Mouse (Mus musculus): Measurements from ENCODE around the gene Xk.
"Not testable (repeated sequence)": the region's sequence is repeated elsewhere in the genome, so short reads cannot be mapped to it uniquely, and the experiment has no call there.

The Xk gene

DNA sequence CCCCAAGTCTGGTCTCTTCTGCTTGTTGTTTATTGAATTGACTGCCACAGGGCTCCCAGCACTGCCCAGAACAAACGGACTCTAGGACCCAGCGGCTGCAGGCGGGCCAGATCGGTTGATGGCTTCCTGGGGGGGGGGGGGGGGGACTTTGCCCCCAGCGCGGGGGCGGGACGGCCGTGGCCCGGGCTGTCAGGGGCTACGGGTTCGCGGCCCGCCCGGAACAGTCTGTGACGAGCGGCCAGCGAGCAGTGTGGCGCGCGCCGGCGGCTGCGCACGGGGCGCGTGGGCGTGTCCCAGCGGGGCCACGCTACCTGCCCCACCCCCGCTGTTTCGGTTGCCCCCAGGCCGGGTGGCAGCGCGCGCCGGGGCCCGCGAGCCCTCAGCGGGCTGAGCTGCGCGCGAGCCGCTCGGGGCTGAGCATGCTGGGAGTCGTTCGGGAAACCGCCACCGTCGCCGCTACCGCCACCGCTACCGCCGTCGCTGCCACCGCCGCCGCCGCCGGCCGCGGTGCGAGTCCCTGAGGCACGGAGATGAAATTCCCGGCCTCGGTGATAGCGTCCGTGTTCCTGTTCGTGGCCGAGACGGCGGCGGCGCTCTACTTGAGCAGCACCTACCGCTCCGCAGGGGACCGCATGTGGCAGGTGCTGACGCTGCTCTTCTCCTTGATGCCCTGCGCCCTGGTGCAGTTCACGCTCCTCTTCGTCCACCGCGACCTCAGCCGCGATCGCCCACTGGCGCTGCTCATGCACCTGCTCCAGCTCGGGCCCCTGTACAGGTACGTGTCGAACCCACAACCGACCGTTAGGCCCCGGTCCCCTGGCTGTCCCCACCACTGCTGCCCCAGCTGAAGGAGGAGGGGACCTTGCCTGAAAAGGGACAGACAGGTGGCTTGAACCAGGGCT is at the start of gene Xk:
Gene Xk, plus strand, starts transcription at position 297 of the 902 bp plus-strand sequence.
- in situ Hi-C loops (cut with MboI; ENCODE audit: low sequenced_read_pairs): no loop called here

- in situ Hi-C loops (cut with MboI; ENCODE audit: low sequenced_read_pairs): no loop called here
Measured at GRCm38 (mm10) chrX:9227105-9227504, 45.5 kb upstream of the Xk start.

- in situ Hi-C loops (cut with MboI; ENCODE audit: low sequenced_read_pairs): no loop called here
Measured at GRCm38 (mm10) chrX:9240737-9241591, 31.6 kb upstream of the Xk start.

DNA sequence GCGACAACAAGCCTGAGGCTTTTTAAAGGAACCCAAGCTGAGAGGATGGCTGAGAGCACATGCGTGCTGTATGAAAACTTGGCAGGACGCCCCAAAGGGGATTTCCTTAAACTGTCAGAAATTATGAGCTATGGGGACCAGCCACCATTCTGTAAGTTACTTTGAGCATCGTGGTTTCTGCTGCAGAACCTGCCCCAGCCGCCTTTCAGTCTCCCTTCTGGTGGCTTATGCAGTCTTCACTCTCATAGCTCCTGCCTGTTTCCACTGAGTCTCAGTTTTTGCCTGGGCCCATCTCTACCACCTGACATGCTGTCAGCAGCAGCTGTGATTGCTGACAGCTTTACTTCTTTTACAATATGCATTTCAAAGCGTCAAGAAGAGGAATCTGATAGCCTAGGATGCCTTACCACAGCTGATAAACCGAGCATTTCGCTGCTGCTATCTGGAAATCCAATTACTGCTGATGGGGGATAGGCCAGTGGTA is 29.1 kb upstream of the Xk start:
- in situ Hi-C loops (cut with MboI; ENCODE audit: low sequenced_read_pairs): no loop called here

GRCm38 (mm10) chrX:9244603-9245336 is 27.8 kb upstream of the Xk start:
- in situ Hi-C loops (cut with MboI; ENCODE audit: low sequenced_read_pairs): no loop called here

GRCm38 (mm10) chrX:9248911-9249310 is 23.6 kb upstream of the Xk start:
- in situ Hi-C loops (cut with MboI; ENCODE audit: low sequenced_read_pairs): no loop called here

GRCm38 (mm10) chrX:9253990-9254389 is 18.6 kb upstream of the Xk start:
- in situ Hi-C loops (cut with MboI; ENCODE audit: low sequenced_read_pairs): no loop called here

- in situ Hi-C loops (cut with MboI; ENCODE audit: low sequenced_read_pairs): no loop called here
Measured at GRCm38 (mm10) chrX:9254901-9255300, 17.7 kb upstream of the Xk start.

DNA sequence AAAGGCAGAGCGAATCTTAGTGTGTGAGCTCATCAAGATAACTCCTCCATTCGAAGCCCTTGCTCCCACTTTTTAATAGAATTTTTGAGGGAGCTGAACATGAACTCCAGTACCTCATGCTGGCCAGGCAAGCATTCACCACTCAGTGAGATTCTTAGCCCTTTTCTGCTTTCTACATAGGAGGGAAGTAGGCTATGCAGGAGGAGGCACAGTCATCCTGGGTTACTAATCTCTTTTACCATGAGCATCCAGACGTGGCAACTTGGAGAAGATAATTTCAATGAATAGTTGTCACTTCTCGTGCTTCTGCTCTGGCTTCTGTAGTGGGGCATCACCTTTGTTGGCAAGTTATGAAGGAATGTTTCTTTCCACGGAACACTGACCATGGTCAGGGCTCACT is 15.8 kb upstream of the Xk start, which contains the start of gene Gm14862:
Gene Gm14862, minus strand, starts transcription at position 134 of the 400 bp plus-strand sequence.
- in situ Hi-C loops (cut with MboI; ENCODE audit: low sequenced_read_pairs): no loop called here

- in situ Hi-C loops (cut with MboI; ENCODE audit: low sequenced_read_pairs): no loop called here
Measured at GRCm38 (mm10) chrX:9257831-9258230, 14.7 kb upstream of the Xk start.

GRCm38 (mm10) chrX:9259267-9259666 is 13.3 kb upstream of the Xk start:
- in situ Hi-C loops (cut with MboI; ENCODE audit: low sequenced_read_pairs): no loop called here

GRCm38 (mm10) chrX:9271112-9271511 is 1.4 kb upstream of the Xk start:
- in situ Hi-C loops (cut with MboI; ENCODE audit: low sequenced_read_pairs): no loop called here

- in situ Hi-C loops (cut with MboI; ENCODE audit: low sequenced_read_pairs): no loop called here
Measured at GRCm38 (mm10) chrX:9271947-9272459, 553 bp upstream of the Xk start.

DNA sequence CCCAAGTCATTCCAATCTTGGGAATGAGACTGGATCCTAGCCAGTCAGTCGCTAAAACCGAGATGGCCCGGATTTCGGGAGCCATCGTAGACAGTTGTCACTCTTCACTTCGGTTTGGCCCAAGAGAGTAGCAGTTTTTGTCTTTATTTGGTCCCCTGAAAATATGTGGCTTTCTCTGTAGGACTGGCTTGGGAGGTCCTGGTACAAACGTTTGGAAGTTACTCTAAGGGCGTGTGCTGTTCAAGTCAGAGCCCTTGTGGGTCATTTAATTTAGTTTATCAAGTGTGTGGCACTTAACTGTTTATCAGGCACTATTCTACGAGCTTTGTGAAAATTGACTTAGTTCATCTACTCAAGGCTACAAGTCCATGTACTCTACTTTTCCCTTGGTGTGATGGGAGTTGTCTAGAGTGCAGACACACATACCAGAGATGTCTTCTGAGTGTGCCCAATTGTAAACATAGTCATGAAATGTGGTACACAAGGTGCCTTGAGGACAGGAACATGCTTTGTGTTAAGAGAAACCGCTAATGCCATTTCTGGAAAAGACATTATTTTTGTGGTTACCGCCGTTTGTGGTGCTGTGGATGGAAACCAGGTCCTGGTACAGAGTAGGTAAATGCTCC is 934 bp downstream of the Xk start:
- in situ Hi-C loops (cut with MboI; ENCODE audit: low sequenced_read_pairs): no loop called here

DNA sequence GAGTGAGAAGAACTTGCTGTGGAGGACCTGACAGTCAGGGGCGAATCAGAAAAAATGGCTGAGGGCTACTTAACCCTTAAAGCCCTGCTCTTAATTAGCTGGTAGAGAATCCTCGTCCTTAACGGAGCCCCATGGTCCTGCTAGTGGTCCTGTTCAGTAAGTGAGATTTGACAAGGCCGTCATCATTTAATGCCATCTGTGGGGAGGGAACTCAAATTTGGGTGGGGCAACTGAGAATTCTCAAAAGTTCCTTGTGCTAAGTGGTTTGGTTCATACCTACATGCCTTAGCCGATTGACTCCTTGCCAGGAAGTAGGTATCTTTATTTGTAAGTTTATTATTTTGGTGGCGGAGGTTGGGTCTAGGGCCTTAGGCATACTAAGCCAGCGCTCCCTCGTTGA is 1.8 kb downstream of the Xk start:
- in situ Hi-C loops (cut with MboI; ENCODE audit: low sequenced_read_pairs): no loop called here

DNA sequence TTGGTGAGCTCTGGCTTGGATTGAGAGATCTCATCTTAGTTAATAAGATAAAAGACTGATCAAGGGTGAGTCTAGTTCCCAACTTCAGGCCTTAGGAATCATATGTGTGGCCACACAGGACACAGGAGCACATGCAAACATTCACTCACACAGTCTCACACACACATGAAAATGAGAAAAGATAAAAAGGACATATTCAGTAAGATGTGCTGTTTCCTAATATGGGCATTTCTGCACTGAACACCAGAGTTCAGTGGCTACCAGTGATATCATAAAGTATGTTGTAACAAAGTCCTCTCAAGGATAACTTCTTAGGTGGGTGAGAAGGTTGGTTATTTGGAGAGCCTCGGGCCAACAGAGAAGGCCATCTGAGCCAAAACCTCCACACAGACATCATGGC is 10.9 kb downstream of the Xk start, which contains the start of gene H2al1m:
Gene H2al1m, plus strand, starts transcription at position 301 of the 400 bp plus-strand sequence.
- in situ Hi-C loops (cut with MboI; ENCODE audit: low sequenced_read_pairs): not testable (repeated sequence)

DNA sequence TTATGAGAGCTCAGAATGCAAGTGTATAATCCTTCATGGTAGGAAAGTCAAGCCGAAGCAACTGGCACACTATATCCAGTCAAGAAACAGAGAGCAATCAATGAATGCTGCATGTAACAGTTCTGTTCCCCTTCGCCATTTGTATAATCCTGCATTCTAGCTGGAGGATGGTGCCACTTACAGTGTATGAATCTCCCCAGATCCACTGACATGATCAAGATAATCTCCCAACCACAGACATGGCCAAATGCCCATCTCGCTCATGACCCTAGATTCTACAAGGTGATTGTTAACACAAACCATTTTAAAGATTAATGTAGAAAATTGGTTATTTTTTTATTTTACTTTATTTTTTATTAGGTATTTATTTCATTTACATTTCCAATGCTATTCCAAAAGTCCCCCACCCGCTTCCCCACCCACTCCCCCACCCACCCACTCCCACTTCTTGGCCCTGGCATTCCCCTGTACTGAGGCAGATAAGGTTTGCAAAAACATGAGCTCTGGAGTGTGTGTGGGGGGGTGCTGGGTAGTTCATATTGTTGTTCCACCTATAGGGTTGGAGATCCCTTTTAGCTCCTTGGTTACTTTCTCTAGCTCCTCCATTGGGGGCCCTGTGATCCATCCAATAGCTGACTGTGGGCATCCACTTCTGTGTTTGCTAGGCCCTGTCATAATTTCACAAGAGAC is 20.7 kb downstream of the Xk start:
- in situ Hi-C loops (cut with MboI; ENCODE audit: low sequenced_read_pairs): not testable (repeated sequence)

DNA sequence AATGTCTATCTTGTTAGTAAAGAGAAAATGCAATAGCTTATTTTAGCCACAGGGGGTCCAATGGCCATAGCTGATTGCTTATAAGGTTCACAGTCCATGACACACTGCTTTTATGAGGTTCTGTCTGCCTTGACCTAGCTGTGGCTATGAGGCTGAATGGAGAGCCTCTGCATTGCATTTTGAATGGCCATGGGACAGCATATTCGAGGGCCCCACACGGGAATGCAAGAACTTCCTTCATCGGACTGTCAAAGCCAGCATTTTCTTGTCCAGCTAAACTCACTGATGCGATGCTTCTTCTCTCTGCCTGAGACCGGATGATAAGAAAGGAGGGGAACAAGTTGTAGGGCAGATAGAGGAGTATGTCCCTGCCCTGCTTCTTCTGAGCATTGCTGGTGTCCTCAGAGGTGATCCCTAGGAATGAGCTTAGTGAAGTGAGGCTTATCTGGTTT is 25.9 kb downstream of the Xk start:
- in situ Hi-C loops (cut with MboI; ENCODE audit: low sequenced_read_pairs): no loop called here

GRCm38 (mm10) chrX:9302791-9303190 is 30.2 kb downstream of the Xk start:
- in situ Hi-C loops (cut with MboI; ENCODE audit: low sequenced_read_pairs): no loop called here

All from CH12F3 (cell line).